Mouse (Mus musculus) mouse embryonic stem cell (cell line): Measurements from ENCODE around the gene Olfr212.
"Not testable (repeated sequence)": the region's sequence is repeated elsewhere in the genome, so short reads cannot be mapped to it uniquely, and the experiment has no call there.

Source experiments
- in situ Hi-C, 2 experiments: fragments of 300-500 bp; cut with MboI; formaldehyde crosslinking; loops; 1 replicate in 1 of 2; 3 replicates in 1 of 2; pipeline ENCODE4 v1.14.3; 2019 to 2020; ENCODE audit warnings: low sequenced_read_pairs in 2 of 2, low pct_unique_long_range_greater_than_20kb in 1 of 2, mixed read lengths in 1 of 2; ENCODE audit not compliant: unreplicated experiment in 1 of 2

Olfr212 gene

DNA sequence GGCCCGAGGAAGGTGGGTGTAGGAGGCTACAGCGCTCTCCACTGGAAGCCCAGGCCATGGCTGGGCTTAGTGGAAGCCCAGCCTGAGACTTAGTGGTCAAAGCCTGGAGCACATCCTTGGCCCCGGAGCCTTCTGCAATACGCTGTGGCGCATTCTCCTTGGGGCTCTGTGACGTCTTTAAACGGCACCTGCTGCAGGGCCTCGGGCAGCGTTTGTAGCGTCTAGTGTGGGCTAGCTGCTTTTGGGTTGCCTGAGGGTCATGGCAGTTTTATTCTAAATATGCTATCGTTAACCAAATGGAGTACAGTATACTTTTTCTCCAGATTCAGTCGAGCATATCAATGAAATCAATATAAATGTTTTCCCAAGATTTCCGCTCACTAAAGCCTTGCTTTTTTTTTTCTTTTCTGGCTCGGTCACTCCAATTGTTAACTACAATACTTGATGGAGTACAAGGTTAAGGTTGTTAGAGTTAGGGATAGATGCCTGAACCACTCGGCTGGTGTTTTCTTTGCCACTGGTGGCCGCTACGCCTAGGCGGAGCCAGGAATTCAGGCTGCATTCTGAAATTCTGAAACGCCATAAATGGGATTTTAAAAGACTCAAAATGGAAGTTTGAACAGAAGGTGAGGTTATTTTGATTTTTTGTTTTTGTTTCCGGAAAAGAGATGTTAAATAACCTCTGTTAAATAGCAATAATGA, at the start of gene Olfr212:
TSS of gene Olfr212 (plus strand) at position 215 of the 702 bp plus-strand sequence.
- in situ Hi-C loops: not testable (repeated sequence)

GRCm38 (mm10) chr6:116458728-116459127, 47.6 kb upstream of the Olfr212 start:
- in situ Hi-C loops: no loop called here

DNA sequence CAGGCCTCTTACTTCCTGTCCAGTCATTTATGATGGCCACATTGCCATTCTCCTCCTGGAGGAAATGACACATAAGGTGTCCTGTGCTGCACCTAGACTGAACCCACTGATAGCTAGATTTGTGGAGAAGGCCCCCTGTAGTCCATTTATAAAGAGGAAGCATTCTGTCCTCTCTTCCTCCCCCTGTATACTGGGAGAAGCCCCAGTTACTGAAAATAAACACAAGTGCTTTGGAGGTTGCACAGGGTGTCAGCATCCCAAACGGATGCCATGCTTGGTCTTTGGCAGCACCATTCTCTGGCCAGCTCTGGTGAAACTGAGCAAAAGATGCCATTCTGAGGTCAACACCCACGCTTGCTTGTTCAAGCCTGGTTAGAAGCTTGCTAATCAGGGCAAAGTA, 47.1 kb upstream of the Olfr212 start:
- in situ Hi-C loops: no loop called here

- in situ Hi-C loops: no loop called here
Observed at GRCm38 (mm10) chr6:116460544-116461283, 45.6 kb upstream of the Olfr212 start, which contains the start of gene Alox5. Gene Alox5 (minus strand): TSS chr6:116461178.

GRCm38 (mm10) chr6:116468081-116468480, 38.2 kb upstream of the Olfr212 start:
- in situ Hi-C loops: no loop called here

- in situ Hi-C loops: no loop called here
Observed at GRCm38 (mm10) chr6:116485081-116485480, 21.2 kb upstream of the Olfr212 start.

DNA sequence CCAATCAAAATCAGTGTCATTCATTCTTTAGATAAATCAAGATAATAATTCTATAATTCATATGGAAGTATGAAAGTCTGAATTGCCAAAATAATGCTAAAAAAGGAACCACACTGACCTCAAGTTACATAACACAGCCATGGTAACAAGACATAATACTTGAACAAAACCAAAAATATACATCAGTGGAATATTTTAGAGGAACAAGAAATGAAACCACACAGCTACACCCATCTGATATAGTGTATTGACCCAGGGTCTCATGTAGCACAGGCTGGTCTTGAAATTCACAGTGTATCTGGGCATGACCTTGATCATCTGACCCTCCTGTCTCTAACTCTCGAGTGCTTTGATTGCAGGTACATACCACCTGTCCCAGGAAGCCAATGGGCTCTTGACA, 19.5 kb upstream of the Olfr212 start:
- in situ Hi-C loops: no loop called here

DNA sequence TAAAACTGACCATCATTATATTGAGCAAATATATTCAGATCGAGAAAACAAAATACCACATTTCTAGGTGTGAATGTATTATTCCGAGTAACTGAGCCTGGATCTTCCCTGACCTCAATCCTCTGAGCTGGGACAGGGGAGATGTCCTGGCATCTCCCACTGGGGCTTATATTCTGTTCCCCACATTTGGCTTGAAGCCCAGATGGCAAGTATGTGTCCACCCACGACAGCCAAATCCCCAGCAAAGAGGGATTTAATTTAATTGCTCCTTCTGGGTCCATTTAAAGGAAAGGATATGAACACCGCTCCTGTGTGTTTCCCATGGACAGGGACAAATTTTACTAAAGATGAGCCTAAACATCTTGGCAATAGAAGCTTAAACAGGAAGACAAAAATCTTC, 17.5 kb upstream of the Olfr212 start, which contains the start of gene Olfr211:
TSS of gene Olfr211 (plus strand) at position 301 of the 400 bp plus-strand sequence.
- in situ Hi-C loops: no loop called here

GRCm38 (mm10) chr6:116493742-116494141, 12.6 kb upstream of the Olfr212 start:
- in situ Hi-C loops: no loop called here

- in situ Hi-C loops: no loop called here
Observed at GRCm38 (mm10) chr6:116495960-116496359, 10.4 kb upstream of the Olfr212 start.

DNA sequence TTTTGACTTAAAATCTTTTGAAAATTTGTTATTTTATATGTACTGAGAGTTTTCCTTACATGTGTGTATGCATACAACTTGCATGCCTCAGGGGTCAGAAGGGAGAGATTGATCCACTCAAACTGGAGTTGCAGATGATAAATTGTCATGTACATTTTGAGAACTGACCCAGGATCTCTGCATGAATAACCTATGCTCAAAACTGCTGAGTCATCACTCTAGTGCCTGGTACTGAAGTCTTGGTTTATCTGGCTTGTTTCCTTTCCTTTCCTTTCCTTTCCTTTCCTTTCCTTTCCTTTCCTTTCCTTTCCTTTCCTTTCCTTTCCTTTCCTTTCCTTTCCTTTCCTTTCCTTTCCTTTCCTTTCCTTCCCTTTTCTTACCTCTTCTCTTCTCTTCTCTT, 8.5 kb downstream of the Olfr212 start:
- in situ Hi-C loops: no loop called here

- in situ Hi-C loops: no loop called here
Observed at GRCm38 (mm10) chr6:116538156-116538555, 31.8 kb downstream of the Olfr212 start, which contains the start of gene Olfr213. Gene Olfr213 (plus strand): TSS chr6:116538456.

DNA sequence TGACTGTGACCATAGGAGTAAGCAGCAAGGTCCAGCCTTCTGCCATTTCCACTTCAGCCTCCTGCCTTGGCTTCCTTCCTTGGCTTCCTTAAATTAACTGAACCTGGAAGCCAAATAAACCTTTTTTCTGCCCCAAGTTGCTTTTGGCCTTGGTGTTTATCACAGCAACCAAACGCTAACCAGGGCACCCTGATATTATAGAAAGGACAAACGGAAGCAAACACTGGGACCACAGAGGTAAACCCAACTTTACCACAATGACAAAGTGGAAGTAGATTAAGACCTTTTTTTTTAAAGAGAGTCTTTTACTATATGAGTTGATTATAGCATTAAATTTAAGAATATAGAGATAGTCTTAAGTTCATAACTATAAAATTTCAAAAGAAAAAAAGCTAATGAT, 36.2 kb downstream of the Olfr212 start:
- in situ Hi-C loops: no loop called here

DNA sequence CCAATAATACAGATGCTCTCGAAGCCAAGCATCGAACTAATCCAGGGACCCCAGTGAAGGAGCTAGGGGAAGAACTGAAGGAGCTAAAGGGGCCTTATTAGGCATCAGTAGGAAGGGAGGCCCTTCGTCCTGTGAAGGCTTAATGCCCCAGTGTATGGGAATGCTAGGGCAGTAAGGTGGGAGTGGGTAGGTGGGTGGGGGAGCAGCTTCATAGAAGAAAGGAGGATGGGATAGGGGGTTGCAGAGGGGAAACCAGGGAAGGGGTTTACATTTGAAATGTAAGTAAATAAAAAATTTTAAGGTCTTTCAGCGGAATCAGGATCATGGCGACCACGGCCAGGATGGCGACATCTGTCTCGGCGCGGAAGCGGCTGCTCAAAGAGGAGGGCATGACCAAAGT, 44.5 kb downstream of the Olfr212 start, which contains the start of gene Gm5580:
TSS of gene Gm5580 (plus strand) at position 301 of the 400 bp plus-strand sequence.
- in situ Hi-C loops: loop anchor here (25.0 kb wide), 3 partner anchors 264 to 364 kb away; partner anchors contain the start of genes Tmcc1 (in 1 of the 2) and Zfand4 (in 1 of the 2)

DNA sequence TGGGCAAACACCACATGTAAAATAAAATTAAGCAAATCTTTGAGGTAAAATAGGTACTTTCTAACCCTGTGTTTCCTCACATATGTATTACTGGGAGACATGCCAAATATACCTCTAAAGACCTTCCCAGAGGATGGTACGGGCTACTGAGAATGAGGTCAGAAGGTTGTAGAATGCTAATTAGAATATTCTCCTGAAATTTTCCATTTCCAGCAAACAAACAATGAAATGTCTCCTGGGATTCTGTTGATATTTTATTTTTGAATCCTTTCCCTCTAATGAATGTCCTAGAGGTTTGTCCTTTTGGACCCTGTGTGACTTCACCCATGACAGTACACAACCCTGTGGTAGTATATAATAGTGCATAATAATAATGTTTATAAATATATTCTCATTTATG, 47.6 kb downstream of the Olfr212 start, which contains the start of gene Olfr214:
TSS of gene Olfr214 (plus strand) at position 301 of the 400 bp plus-strand sequence.
- in situ Hi-C loops: loop anchor here (25.0 kb wide), 3 partner anchors 267 to 367 kb away; partner anchors contain the start of genes Tmcc1 (in 1 of the 2) and Zfand4 (in 1 of the 2)

DNA sequence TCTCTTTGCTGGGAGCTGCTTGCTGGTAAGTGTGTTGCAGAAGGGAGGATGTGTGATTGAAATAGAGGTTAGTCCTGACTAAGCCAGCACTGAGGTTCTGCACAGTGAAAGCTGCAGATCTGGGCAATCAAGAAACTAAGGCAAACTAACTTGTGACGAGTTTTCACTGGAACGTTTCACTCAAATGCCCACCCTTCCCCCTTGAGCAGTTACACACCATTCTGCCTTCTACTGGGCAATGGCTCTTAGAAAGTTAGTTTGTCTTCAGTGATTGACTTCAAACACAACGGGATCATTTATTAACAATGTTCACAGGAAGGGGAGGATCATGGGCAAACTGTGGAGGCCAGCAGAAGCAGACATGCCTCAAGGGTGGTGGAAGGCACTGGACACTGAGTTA, 48.6 kb downstream of the Olfr212 start:
- in situ Hi-C loops: loop anchor here (25.0 kb wide), 3 partner anchors 268 to 368 kb away; partner anchors contain the start of genes Tmcc1 (in 1 of the 2) and Zfand4 (in 1 of the 2)
